In the genomic region with DNA sequence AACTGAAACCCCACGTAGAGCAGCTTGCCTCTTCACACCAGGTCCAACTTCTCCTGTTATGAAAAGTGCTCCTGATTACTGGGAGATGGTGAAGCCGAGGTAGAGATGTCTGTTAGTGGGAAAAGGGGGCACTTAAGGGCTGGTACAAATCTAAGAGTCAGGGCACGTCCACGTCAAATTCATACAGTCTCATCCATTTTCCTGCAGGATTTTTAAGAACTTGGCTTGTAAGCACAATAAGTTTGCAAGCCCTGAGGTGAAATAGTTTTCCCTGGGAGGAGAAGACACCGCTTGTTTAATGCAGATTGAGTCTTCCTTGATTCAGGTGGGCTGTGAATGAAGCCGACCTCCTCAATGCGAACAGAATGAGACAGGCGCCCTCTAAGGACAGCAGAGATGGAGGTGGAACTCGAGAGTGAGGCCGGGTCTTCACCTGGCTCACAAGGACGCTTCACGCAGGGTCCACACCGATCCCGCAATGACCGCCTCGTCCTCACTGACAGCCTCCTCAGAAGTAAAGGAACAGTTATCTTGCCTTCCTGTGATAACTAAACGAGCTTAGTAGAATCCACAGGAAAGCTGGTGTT, we compare ENCODE assay signal across 9 mouse cellular contexts. TPM values are rescaled to one million over a fixed set of nuclear protein-coding genes. Genes with fewer than 3 reads are reported as not detected.
DNase-seq lines count a peak whose midpoint lies in the region; ATAC-seq and TF ChIP-seq lines count a peak whose summit lies in the region.
"Had no signal": no experiment of that assay in that cellular context is flagged by ENCODE, and none has a peak within 500 bp of the region (broad histone marks: within the 10 kb centered on the region; RNA-seq: fewer than 3 reads in every experiment).

No protein-coding gene starts in this region.

- peaks cover 23% of the 10 kb centered on the region for H3K4me1 ChIP-seq in kidney, embryonic 15.5 days
- peaks cover 2 to 4% of the 10 kb centered on the region in 2 experiments; a peak in 1 of 4 replicates for H3K4me1 ChIP-seq in ES-E14 (ENCODE audit: control insufficient read depth in 2 of 2, insufficient read depth in 2 of 2, low read length in 2 of 2, poor library complexity in 1 of 2)
- peaks cover 12% of the 10 kb centered on the region for H3K4me1 ChIP-seq in hindbrain, embryonic 12.5 days
- peaks cover 12% of the 10 kb centered on the region for H3K4me1 ChIP-seq in midbrain, embryonic 12.5 days

- in situ Hi-C loops in ES-E14 (cut with MboI; ENCODE audit: low sequenced_read_pairs in 2 of 2, unreplicated experiment in 2 of 2): loop anchor here in 1 of 2 experiments (25.0 kb wide), 1 partner anchor 781 kb away; a partner anchor contains a TSS

- ATAC-seq in kidney, embryonic 15.5 days (replicated peaks; ENCODE audit: low FRiP score): no peak
- no peak for ATAC-seq in hindbrain, embryonic 12.5 days (ENCODE audit: low FRiP score)
- no peak for ATAC-seq in midbrain, embryonic 12.5 days (ENCODE audit: low FRiP score, low read depth)

- H3K36me3 ChIP-seq in kidney, embryonic 15.5 days: no peaks in the 10 kb centered on the region
- no peaks in the 10 kb centered on the region for H3K36me3 ChIP-seq in ES-E14 (ENCODE audit: control insufficient read depth, insufficient read depth, low read length, poor library complexity, severe bottlenecking)
- no peaks in the 10 kb centered on the region for H3K36me3 ChIP-seq in hindbrain, embryonic 12.5 days
- H3K36me3 ChIP-seq in midbrain, embryonic 12.5 days: no peaks in the 10 kb centered on the region

- H3K27me3 ChIP-seq in kidney, embryonic 15.5 days: no peaks in the 10 kb centered on the region
- no peaks in the 10 kb centered on the region for H3K27me3 ChIP-seq in hindbrain, embryonic 12.5 days
- no peaks in the 10 kb centered on the region for H3K27me3 ChIP-seq in midbrain, embryonic 12.5 days

- 2% methylated on average over 17 of the region's 17 CpGs for WGBS in kidney, embryonic 15.5 days
- WGBS in hindbrain, embryonic 12.5 days: 2% methylated on average over 17 of the region's 17 CpGs
- 2% methylated on average over 17 of the region's 17 CpGs for WGBS in midbrain, embryonic 12.5 days

- H3K4me3 ChIP-seq in kidney, embryonic 15.5 days (replicated peaks): peak overlapping the region; percentile 66
- H3K4me3 ChIP-seq in ES-E14 (ENCODE audit: insufficient read depth in 1 of 2, low read depth in 1 of 2, low read length in 2 of 2, poor library complexity in 1 of 2, severe bottlenecking in 1 of 2): peak overlapping the region; percentile 61 to 82
- peak overlapping the region; percentile 55 for H3K4me3 ChIP-seq in hindbrain, embryonic 12.5 days
- H3K4me3 ChIP-seq in midbrain, embryonic 12.5 days: peak overlapping the region; percentile 61

- DNase-seq in kidney, postnatal 10 days: no peak
- no peak for DNase-seq in ES-E14 (ENCODE audit: low read depth, low spot score)
- DNase-seq in cerebellum, postnatal 14 days: peak; percentile 57 to 64
- DNase-seq in gastrocnemius, adult 18-20 months (ENCODE audit: low spot score): no peak
- DNase-seq in adrenal gland, adult 8-10 months: no peak

- no peaks in the 10 kb centered on the region for H3K9me3 ChIP-seq in kidney, embryonic 15.5 days (replicated peaks)
- no peaks in the 10 kb centered on the region for H3K9me3 ChIP-seq in ES-E14 (ENCODE audit: control insufficient read depth, insufficient read depth, low read depth, low read length)
- no peaks in the 10 kb centered on the region for H3K9me3 ChIP-seq in hindbrain, embryonic 12.5 days (replicated peaks)
- no peaks in the 10 kb centered on the region for H3K9me3 ChIP-seq in midbrain, embryonic 12.5 days

- peak overlapping the region; percentile 75 for H3K4me2 ChIP-seq in kidney, embryonic 15.5 days
- peak overlapping the region; percentile 66 for H3K4me2 ChIP-seq in hindbrain, embryonic 12.5 days (replicated peaks)
- peak overlapping the region; percentile 62 for H3K4me2 ChIP-seq in midbrain, embryonic 12.5 days (replicated peaks)

- peak overlapping the region; percentile 48 for H3K9ac ChIP-seq in kidney, embryonic 15.5 days
- peak overlapping the region; percentile 54 for H3K9ac ChIP-seq in ES-E14 (ENCODE audit: insufficient read depth, low read depth, low read length, poor library complexity, severe bottlenecking)
- H3K9ac ChIP-seq in hindbrain, embryonic 12.5 days: peak overlapping the region; percentile 49
- H3K9ac ChIP-seq in midbrain, embryonic 12.5 days (replicated peaks): peak overlapping the region; percentile 53

- H3K27ac ChIP-seq in kidney, embryonic 15.5 days: peak overlapping the region; percentile 58
- no peak overlapping the region for H3K27ac ChIP-seq in ES-E14 (ENCODE audit: insufficient read depth, low read depth, low read length, poor library complexity, severe bottlenecking)
- H3K27ac ChIP-seq in hindbrain, embryonic 12.5 days: no peak overlapping the region
- H3K27ac ChIP-seq in midbrain, embryonic 12.5 days (replicated peaks): no peak overlapping the region

TF ChIP-seq in ES-E14, 5 proteins besides CTCF, POLR2A, EP300 and RAD21:
- no peak for TF ChIP-seq ZC3H11A (IDR thresholded peaks at IDR 0.05; ENCODE audit: borderline replicate concordance, low read depth, low read length)
- TF ChIP-seq MAFK (IDR thresholded peaks at IDR 0.05; ENCODE audit: insufficient read depth, low read depth, low read length): no peak
- TF ChIP-seq CHD2 (IDR thresholded peaks at IDR 0.05; ENCODE audit: low read depth, low read length): no peak

RNA-seq across cellular contexts. Expression of a gene that starts 34.7 kb away (rescaled TPM):
- polyA plus RNA-seq in kidney, embryonic 15.5 days (2015; fragmentation: Nextera tagmentation; extraction: Ambion mirVana): not detected in 2 replicates
- 0.11 and 0.27 TPM in 2 replicates for total RNA-seq in ES-E14 (2012; rRNA removed)
- 0.04 TPM in 1 of 2 replicates, not detected in the other for polyA plus RNA-seq in hindbrain, embryonic 12.5 days (2016; fragmentation: Nextera tagmentation; extraction: Ambion mirVana)
- polyA plus RNA-seq in midbrain, embryonic 12.5 days (2016; fragmentation: Nextera tagmentation; extraction: Ambion mirVana): 0.04 TPM in 1 of 2 replicates, not detected in the other
- total RNA-seq in gastrocnemius, adult 18-20 months (2021): not detected
- not detected for total RNA-seq in adrenal gland, adult 8-10 months (2022)
- polyA plus RNA-seq: frontal cortex, adult 2 months had no signal

RNA-seq across cellular contexts. Expression of a gene that starts 40.7 kb away (rescaled TPM):
- polyA plus RNA-seq in kidney, embryonic 15.5 days (2015; fragmentation: Nextera tagmentation; extraction: Ambion mirVana): 3.9 and 4.2 TPM in 2 replicates
- 15.8 and 18.5 TPM in 2 replicates for total RNA-seq in ES-E14 (2012; rRNA removed)
- polyA plus RNA-seq in hindbrain, embryonic 12.5 days (2016; fragmentation: Nextera tagmentation; extraction: Ambion mirVana): 5.4 and 5.5 TPM in 2 replicates
- polyA plus RNA-seq in midbrain, embryonic 12.5 days (2016; fragmentation: Nextera tagmentation; extraction: Ambion mirVana): 4.7 and 5.0 TPM in 2 replicates
- total RNA-seq in gastrocnemius, adult 18-20 months (2021): 10 to 100 TPM; 53.4 to 56.3 TPM
- 100 to 1,000 TPM in 2 of 4 experiments, 10 to 100 TPM in 2; 96.8 to 109 (median 102) TPM for total RNA-seq in adrenal gland, adult 8-10 months (2022)

RNA-seq across cellular contexts. Expression of a gene that starts 56.0 kb away (rescaled TPM):
- polyA plus RNA-seq in kidney, embryonic 15.5 days (2015; fragmentation: Nextera tagmentation; extraction: Ambion mirVana): not detected in 2 replicates
- total RNA-seq in ES-E14 (2012; rRNA removed): not detected in 2 replicates
- polyA plus RNA-seq in hindbrain, embryonic 12.5 days (2016; fragmentation: Nextera tagmentation; extraction: Ambion mirVana): not detected in 2 replicates
- not detected in 2 replicates for polyA plus RNA-seq in midbrain, embryonic 12.5 days (2016; fragmentation: Nextera tagmentation; extraction: Ambion mirVana)
- not detected for total RNA-seq in gastrocnemius, adult 18-20 months (2021)
- not detected for total RNA-seq in adrenal gland, adult 8-10 months (2022)
- polyA plus RNA-seq: frontal cortex, adult 2 months had no signal

Comparison
In these comparisons a context has a peak if more than half of its experiments do, and no peak if none do; other contexts are left out.
1. DNase-seq: peak in cerebellum, postnatal 14 days (2 of 2); none in kidney, postnatal 10 days (single experiment), ES-E14 (single experiment), gastrocnemius, adult 18-20 months (single experiment) and adrenal gland, adult 8-10 months (single experiment).
2. Peak in every context shown above with its lines, with median percentiles within 50 percentile points of each other: H3K4me2 ChIP-seq, H3K4me3 ChIP-seq and H3K9ac ChIP-seq.